Mouse (Mus musculus): ENCODE results near the gene Qk. TPM values are rescaled to one million over a fixed set of nuclear protein-coding genes. Genes with fewer than 3 reads are reported as not detected.

Qk gene
- polyA plus RNA-seq, 1 experiment from 2014 or later = 35.7 TPM

DNA sequence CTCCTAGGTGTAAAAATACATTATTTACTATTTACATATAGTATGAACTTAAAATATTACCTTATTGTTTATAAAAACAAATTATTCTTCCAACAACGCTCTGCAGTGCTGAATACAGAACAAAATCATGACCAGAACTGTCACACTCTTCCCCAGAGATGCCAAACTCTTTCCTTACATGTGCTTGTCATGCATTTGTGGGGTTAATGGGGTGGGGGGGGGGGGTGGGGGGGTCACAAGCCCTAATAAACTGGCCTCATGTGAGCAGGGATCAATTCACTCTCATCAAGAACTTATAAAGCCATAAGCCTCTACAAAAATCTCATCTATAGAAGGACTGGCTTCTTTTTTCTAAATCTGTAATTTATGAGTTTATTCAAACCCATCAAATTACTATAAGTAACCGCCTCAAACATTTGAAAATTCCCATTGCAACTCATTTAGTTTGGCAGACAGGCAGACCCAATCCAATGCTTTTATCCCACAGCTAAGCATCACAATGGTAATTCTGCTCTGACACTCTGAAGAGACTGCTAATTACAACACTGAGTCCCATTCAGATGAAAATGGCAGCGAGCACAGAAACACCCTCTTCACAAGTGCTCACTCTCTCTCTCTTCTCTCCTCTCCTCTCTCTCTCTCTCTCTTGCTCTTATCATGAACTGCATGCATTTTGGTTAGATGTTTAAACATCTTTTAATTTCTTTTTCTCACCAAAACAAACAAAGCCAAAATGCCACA is 91.7 kb downstream of the Qk start:
- ATAC-seq (ENCODE audit: low FRiP score, low read depth) = no peak
- Histone ChIP-seq H3K4me3 (no peak overlapping the region), H3K27ac (no peak overlapping the region), H3K36me3 (no peaks in the 10 kb centered on the region), H3K4me2 (replicated peaks) (no peak overlapping the region), H3K27me3 (no peaks in the 10 kb centered on the region), H3K9me3 (no peaks in the 10 kb centered on the region), H3K9ac (no peak overlapping the region), H3K4me1 (peaks cover 2% of the 10 kb centered on the region; the same call in 1 of the 2 replicates)
- WGBS = 79% methylated on average over 3 of the region's 3 CpGs

DNA sequence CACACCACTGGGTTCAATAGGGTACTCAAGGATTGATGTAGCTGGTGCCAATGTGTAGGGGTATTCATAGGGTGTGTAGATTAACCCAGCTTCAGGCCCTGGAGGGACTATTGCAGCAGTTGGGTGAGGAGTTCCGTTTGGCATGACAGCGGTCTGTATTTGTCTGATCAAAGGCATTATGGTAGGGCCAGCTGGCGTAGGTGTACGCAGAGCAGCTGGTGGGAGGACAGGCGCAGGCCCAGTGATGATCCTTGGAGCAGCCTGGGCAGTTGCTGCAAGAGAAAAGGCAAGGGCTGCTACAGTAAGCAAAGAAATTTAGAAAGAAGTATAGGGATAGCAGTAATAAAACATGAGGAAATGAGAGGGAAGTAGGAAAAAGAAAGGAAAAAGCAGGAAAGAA is 103.5 kb downstream of the Qk start:
- ATAC-seq (ENCODE audit: low FRiP score, low read depth) = no peak
- H3K9me3 ChIP-seq = no peaks in the 10 kb centered on the region
- H3K4me2 ChIP-seq (replicated peaks) = no peak overlapping the region
- no peak overlapping the region for H3K27ac ChIP-seq
- peaks cover 12% of the 10 kb centered on the region for H3K36me3 ChIP-seq
- H3K9ac ChIP-seq = no peak overlapping the region
- H3K4me3 ChIP-seq = no peak overlapping the region
- WGBS = 89% methylated on average over 5 of the region's 5 CpGs
- no peaks in the 10 kb centered on the region for H3K4me1 ChIP-seq
- no peaks in the 10 kb centered on the region for H3K27me3 ChIP-seq

DNA sequence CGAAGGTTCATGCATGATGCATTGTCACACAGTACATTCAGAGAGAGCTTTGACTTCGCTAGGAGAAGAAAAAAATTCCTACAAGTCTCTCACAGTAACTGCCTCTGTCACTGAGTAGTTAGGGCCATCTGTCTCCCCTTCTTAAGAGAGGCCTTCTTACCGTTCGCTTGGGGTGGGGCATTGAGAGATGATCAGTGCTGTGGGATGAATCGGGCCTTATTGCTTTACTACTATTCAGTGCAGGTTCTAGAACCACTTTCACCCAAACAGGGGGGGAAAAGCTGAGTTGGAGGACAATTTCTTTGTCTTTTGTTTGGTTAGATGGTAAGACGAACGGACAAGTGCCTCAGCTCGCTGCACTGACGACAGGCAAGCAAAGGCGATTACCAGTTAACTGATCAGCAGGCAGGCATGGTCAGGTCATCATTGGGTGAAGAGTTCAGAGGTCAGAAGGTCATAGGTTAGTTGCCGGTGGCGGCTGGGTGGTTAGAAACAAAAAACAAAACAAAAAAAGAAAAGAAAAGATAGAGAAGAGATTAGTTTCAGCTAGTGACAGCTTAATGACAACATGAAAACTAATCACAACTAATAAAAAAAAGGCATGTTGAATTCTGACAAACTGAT is 110.4 kb downstream of the Qk start:
- no peak for ATAC-seq (ENCODE audit: low FRiP score, low read depth)
- 58% methylated on average over 12 of the region's 12 CpGs for WGBS

DNA sequence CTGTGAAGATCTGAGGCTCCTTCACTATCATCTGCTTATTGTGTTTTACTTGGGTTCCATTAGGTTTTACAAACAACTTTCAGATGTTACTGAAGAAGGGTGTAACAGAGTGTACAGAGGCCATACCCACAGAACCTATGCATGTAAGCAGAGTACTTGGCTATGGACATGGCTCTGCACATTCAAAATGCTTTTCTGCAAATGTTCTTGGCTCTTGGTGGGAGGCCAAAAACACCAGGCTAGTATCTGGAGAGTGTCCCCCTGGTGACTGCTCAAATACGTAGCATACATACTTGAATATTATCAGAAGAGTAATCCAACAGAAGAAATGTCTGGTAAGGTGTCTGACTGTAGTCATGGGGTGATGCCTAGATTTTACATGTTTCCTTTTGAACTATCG is 121.0 kb downstream of the Qk start:
- WGBS = 82% methylated on average over 2 of the region's 2 CpGs
- no peak for ATAC-seq (ENCODE audit: low FRiP score, low read depth)
- H3K27me3 ChIP-seq = no peaks in the 10 kb centered on the region

More for the DNA sequence above, 110.4 kb downstream of the Qk start:
- Histone ChIP-seq H3K27ac (no peak overlapping the region), H3K4me2 (replicated peaks) (no peak overlapping the region), H3K9ac (no peak overlapping the region), H3K4me3 (no peak overlapping the region), H3K4me1 (no peaks in the 10 kb centered on the region), H3K27me3 (no peaks in the 10 kb centered on the region), H3K36me3 (peaks cover 24% of the 10 kb centered on the region), H3K9me3 (no peaks in the 10 kb centered on the region)

DNA sequence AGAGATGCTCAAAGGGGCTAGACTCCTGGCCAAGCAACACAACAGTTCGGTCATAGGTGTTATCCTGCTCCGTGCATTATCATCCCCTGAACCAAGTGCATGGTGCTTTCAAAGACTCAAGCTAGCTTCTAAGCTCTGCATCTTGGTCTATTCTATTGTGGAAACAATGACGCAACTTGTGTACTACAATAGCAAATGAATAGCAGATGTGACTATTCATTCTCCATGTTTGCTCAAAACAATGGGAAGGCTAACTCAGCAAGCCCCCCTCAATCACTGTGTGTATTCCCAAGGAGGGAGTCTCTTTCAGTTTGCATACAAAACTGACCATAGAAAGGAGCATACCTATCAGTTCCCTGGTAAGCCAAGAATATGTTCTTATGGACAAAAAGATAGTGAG is 121.4 kb downstream of the Qk start:
- H3K27ac ChIP-seq = no peak overlapping the region
- peaks cover 6% of the 10 kb centered on the region; the same call in 1 of the 2 replicates for H3K9me3 ChIP-seq
- no peak overlapping the region for H3K9ac ChIP-seq
- peaks cover 30% of the 10 kb centered on the region for H3K36me3 ChIP-seq
- 87% methylated on average over 3 of the region's 3 CpGs for WGBS
- H3K4me2 ChIP-seq (replicated peaks) = no peak overlapping the region
- H3K4me1 ChIP-seq = no peaks in the 10 kb centered on the region
- H3K4me3 ChIP-seq = no peak overlapping the region
- ATAC-seq (ENCODE audit: low FRiP score, low read depth) = no peak
- no peaks in the 10 kb centered on the region for H3K27me3 ChIP-seq

More for the DNA sequence above, 121.0 kb downstream of the Qk start:
- Histone ChIP-seq H3K36me3 (peaks cover 30% of the 10 kb centered on the region), H3K4me1 (no peaks in the 10 kb centered on the region), H3K4me2 (replicated peaks) (no peak overlapping the region), H3K27ac (no peak overlapping the region), H3K9ac (no peak overlapping the region), H3K9me3 (0 out of 2 replicates have a peak, but pooled peaks cover 6% of the 10 kb centered on the region), H3K4me3 (no peak overlapping the region)

DNA sequence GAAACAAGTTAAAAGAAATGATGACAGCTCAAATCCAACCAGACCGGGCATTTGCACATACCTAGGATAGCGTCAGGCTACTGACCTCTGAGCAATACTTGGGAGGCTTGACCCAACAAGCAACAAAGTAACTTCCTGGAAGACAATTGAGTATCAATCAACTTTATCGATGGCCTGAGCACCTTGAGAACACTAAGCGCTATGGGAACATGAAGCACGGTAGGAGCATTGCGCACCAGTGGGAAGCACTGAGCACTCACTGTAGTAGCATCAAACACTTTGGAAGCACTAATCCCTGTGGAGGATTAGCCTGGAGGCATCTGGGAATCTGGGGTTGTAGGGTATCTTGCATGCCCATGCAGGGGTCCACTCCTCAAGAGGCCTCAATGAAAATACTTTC is 124.0 kb downstream of the Qk start:
- 93% methylated on average over 6 of the region's 6 CpGs for WGBS
- Histone ChIP-seq H3K27me3 (no peaks in the 10 kb centered on the region), H3K4me1 (no peaks in the 10 kb centered on the region), H3K9me3 (peaks cover 6% of the 10 kb centered on the region; the same call in 1 of the 2 replicates), H3K27ac (no peak overlapping the region), H3K4me2 (replicated peaks) (no peak overlapping the region), H3K4me3 (no peak overlapping the region), H3K36me3 (peaks cover 14% of the 10 kb centered on the region), H3K9ac (no peak overlapping the region)
- no peak for ATAC-seq (ENCODE audit: low FRiP score, low read depth)

DNA sequence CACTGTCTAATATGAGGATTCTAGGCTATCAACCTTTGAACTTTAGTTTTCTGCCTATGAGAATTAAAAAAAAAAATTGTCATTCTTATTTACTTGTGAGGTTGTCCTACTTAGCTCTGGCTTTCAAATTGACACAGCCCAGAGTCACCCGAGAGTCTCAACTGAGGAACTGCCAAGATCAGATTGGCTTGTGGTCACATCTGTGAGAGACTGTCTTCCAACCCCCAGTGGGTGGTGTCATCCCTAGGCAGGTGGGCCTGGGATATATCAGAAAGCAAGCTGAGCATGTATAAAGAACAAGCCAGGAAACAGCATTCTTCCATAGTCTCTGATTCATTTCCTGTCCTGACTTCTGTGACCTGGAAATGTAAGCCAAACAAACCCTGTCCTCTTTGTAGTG is 128.8 kb downstream of the Qk start:
- H3K4me2 ChIP-seq (replicated peaks) = no peak overlapping the region
- no peaks in the 10 kb centered on the region; the same call in 1 of the 2 replicates for H3K9me3 ChIP-seq
- no peak overlapping the region for H3K4me3 ChIP-seq
- no peaks in the 10 kb centered on the region for H3K27me3 ChIP-seq
- no peak overlapping the region for H3K27ac ChIP-seq
- WGBS = 68% methylated on average over 1 of the region's 1 CpGs
- no peak overlapping the region for H3K9ac ChIP-seq
- H3K36me3 ChIP-seq = no peaks in the 10 kb centered on the region
- H3K4me1 ChIP-seq = 0 out of 2 replicates have a peak, but pooled peaks cover 4% of the 10 kb centered on the region
- ATAC-seq (ENCODE audit: low FRiP score, low read depth) = no peak

DNA sequence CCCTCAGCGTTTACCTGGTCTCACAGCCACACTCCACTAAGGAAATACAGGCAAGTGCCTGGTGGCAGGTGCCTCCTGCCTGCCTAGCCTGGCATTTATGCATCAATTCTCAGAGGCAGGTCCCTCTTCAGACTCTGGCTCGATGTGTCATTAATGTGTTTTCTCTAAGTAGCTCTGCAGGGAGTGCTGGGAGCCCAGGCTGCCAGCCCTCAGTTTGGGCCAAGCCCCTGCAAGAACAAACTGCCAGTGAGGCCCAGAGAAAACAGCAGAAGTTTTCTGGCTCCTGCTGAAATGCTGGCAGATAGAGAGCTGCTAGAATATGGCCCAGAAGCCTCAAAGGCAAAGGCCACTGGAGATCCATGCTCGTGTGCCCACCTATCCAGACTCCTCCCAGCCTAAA is 131.2 kb downstream of the Qk start:
- Histone ChIP-seq H3K27me3 (no peaks in the 10 kb centered on the region), H3K4me3 (no peak overlapping the region), H3K4me2 (replicated peaks) (no peak overlapping the region), H3K4me1 (0 out of 2 replicates have a peak, but pooled peaks cover 4% of the 10 kb centered on the region), H3K9ac (no peak overlapping the region), H3K9me3 (no peaks in the 10 kb centered on the region; the same call in 1 of the 2 replicates), H3K36me3 (no peaks in the 10 kb centered on the region), H3K27ac (no peak overlapping the region)
- 49% methylated on average over 3 of the region's 3 CpGs for WGBS
- ATAC-seq (ENCODE audit: low FRiP score, low read depth) = no peak

DNA sequence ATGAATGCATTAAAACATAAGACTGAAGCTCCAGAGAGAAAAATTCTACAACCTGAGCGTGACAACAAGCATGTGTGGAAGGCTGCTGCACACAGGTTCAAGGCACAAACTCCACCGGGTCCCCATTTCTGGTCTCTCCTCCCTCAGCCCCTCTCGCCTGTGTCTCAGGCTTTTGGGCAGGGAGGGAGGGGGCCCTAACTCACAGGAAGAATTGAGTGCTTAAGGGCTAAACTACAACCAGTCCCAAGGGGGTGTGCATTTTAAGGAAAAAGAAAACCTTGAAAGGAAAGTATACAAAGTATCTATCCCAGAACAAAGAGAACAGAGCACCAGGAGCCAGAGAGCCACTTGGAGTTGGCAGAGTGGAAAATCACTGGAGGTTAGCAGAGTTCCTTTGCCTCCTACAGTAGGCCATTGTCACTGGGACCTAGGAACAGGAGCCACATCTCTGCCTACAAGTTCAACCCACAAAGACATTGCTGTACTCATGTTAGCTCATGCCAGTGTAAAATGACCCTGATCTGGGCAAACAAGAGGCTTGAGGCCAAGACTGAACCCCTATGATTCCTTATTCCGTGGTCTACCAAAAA is 132.1 kb downstream of the Qk start:
- Histone ChIP-seq H3K4me3 (no peak overlapping the region), H3K27me3 (no peaks in the 10 kb centered on the region), H3K36me3 (no peaks in the 10 kb centered on the region), H3K4me1 (0 out of 2 replicates have a peak, but pooled peaks cover 4% of the 10 kb centered on the region), H3K9ac (no peak overlapping the region), H3K27ac (no peak overlapping the region), H3K4me2 (replicated peaks) (no peak overlapping the region), H3K9me3 (no peaks in the 10 kb centered on the region)
- WGBS = 74% methylated on average over 4 of the region's 4 CpGs
- peak; percentile 11; the same call in 1 of the 2 replicates for ATAC-seq (ENCODE audit: low FRiP score, low read depth)

DNA sequence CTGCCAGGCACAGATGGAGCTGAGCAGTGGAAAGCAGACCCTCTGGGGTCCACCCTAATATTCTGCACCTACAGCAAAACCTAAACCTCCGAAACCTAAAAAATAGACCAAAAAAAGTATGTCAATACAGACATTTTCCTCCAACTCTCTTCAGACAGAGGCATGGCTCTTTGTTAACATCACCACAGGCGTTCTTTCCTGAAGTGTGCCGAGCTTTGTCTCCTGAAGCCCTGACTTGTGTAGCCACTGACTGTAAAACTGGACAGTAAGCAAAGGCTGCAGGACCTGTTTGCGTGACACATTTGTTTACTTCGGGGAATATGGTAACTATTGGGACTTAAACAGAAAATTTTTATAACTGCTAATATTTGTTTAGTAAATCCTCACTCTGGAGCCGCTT is 137.9 kb downstream of the Qk start:
- Histone ChIP-seq H3K27ac (no peak overlapping the region), H3K4me2 (replicated peaks) (no peak overlapping the region), H3K4me3 (no peak overlapping the region), H3K9me3 (no peaks in the 10 kb centered on the region), H3K4me1 (no peaks in the 10 kb centered on the region), H3K36me3 (no peaks in the 10 kb centered on the region), H3K9ac (no peak overlapping the region), H3K27me3 (no peaks in the 10 kb centered on the region)
- WGBS = 80% methylated on average over 6 of the region's 6 CpGs
- no peak for ATAC-seq (ENCODE audit: low FRiP score, low read depth)

DNA sequence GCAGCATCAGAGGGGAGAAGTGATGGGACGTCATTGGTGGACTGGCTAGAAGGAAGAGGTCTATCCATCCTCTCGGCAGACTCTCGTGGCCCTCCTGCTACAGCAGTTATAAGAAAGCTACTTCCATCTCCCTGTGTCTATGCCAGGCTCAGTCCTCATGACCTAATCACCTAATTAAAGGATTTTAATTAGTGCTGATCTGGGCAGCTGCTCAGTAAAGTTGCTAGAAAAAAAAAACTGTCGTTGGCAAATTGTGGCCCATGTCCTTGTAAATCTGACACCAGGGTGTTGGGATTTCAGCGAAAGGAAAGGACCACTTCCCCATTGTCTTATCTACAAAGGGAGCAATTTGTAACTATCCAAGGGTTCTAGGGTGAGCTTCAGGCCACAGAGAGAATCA is 142.6 kb downstream of the Qk start:
- Histone ChIP-seq H3K9me3 (no peaks in the 10 kb centered on the region), H3K9ac (no peak overlapping the region), H3K27ac (no peak overlapping the region), H3K4me2 (replicated peaks) (no peak overlapping the region), H3K4me1 (no peaks in the 10 kb centered on the region), H3K27me3 (no peaks in the 10 kb centered on the region), H3K4me3 (no peak overlapping the region), H3K36me3 (no peaks in the 10 kb centered on the region)
- WGBS = 33% methylated on average over 5 of the region's 5 CpGs
- ATAC-seq (ENCODE audit: low FRiP score, low read depth) = no peak

DNA sequence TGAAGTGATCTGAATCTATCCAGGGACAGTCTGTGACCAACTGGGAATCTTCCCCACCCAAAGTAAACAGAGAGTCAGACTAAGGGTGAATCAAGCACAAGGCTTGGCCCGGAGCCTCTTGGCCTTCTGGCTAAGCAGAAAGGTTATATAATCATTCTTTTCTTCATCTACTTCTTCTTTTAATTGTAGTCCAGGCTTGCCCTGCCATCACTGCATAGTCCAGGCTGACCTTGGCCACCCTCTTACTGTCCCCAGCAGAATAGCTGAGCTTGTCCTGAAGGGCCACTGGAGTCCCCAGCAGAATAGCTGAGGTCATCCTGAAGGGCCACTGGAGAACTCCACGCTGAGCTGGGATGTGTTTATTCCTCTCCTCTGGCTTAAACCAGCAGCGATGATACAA is 158.4 kb downstream of the Qk start:
- Histone ChIP-seq H3K27me3 (no peaks in the 10 kb centered on the region), H3K36me3 (no peaks in the 10 kb centered on the region), H3K4me3 (no peak overlapping the region), H3K27ac (no peak overlapping the region), H3K4me2 (replicated peaks) (no peak overlapping the region), H3K4me1 (no peaks in the 10 kb centered on the region), H3K9me3 (no peaks in the 10 kb centered on the region; the same call in 1 of the 2 replicates), H3K9ac (no peak overlapping the region)
- WGBS = 92% methylated on average over 3 of the region's 3 CpGs
- no peak for ATAC-seq (ENCODE audit: low FRiP score, low read depth)

All from limb, embryonic 13.5 days (tissue).